Mouse (Mus musculus): ENCODE measurements around the gene Rin3. TPM values are rescaled to one million over a fixed set of nuclear protein-coding genes. Genes with fewer than 3 reads are reported as not detected.

The Rin3 gene
- polyA plus RNA-seq, 1 experiment, result 2.9 TPM

- H3K4me1 ChIP-seq (ENCODE audit: control insufficient read depth, insufficient read depth, insufficient read length, low read length), result no peaks in the 10 kb centered on the region
- no peak overlapping the region for H3K27ac ChIP-seq (replicated peaks; ENCODE audit: low read depth, low read length)
- H3K4me3 ChIP-seq (ENCODE audit: insufficient read depth, low read depth, low read length), result no peak overlapping the region
Observed at GRCm38 (mm10) chr12:102416955-102417510, 134.2 kb downstream of the Rin3 start.

GRCm38 (mm10) chr12:102417701-102418100, 134.9 kb downstream of the Rin3 start:
- Histone ChIP-seq H3K27ac (replicated peaks; ENCODE audit: low read depth, low read length) (no peak overlapping the region), H3K4me3 (ENCODE audit: insufficient read depth, low read depth, low read length) (no peak overlapping the region), H3K4me1 (ENCODE audit: control insufficient read depth, insufficient read depth, insufficient read length, low read length) (no peaks in the 10 kb centered on the region)

- H3K4me3 ChIP-seq (ENCODE audit: insufficient read depth, low read depth, low read length), result no peak overlapping the region
- no peaks in the 10 kb centered on the region for H3K4me1 ChIP-seq (ENCODE audit: control insufficient read depth, insufficient read depth, insufficient read length, low read length)
- no peak overlapping the region for H3K27ac ChIP-seq (replicated peaks; ENCODE audit: low read depth, low read length)
Observed at GRCm38 (mm10) chr12:102419544-102419943, 136.7 kb downstream of the Rin3 start.

- Histone ChIP-seq H3K27ac (replicated peaks; ENCODE audit: low read depth, low read length) (no peak overlapping the region), H3K4me3 (ENCODE audit: insufficient read depth, low read depth, low read length) (no peak overlapping the region), H3K4me1 (ENCODE audit: control insufficient read depth, insufficient read depth, insufficient read length, low read length) (no peaks in the 10 kb centered on the region)
Observed at GRCm38 (mm10) chr12:102420168-102420890, 137.5 kb downstream of the Rin3 start.

GRCm38 (mm10) chr12:102422065-102422464, 139.2 kb downstream of the Rin3 start:
- Histone ChIP-seq H3K4me3 (ENCODE audit: insufficient read depth, low read depth, low read length) (no peak overlapping the region), H3K4me1 (ENCODE audit: control insufficient read depth, insufficient read depth, insufficient read length, low read length) (no peaks in the 10 kb centered on the region), H3K27ac (replicated peaks; ENCODE audit: low read depth, low read length) (no peak overlapping the region)

- Histone ChIP-seq H3K4me3 (ENCODE audit: insufficient read depth, low read depth, low read length) (no peak overlapping the region), H3K27ac (replicated peaks; ENCODE audit: low read depth, low read length) (no peak overlapping the region), H3K4me1 (ENCODE audit: control insufficient read depth, insufficient read depth, insufficient read length, low read length) (no peaks in the 10 kb centered on the region)
Observed at GRCm38 (mm10) chr12:102422623-102423320, 139.9 kb downstream of the Rin3 start.

- H3K4me1 ChIP-seq (ENCODE audit: control insufficient read depth, insufficient read depth, insufficient read length, low read length), result no peaks in the 10 kb centered on the region
- no peak overlapping the region for H3K4me3 ChIP-seq (ENCODE audit: insufficient read depth, low read depth, low read length)
- H3K27ac ChIP-seq (replicated peaks; ENCODE audit: low read depth, low read length), result no peak overlapping the region
Observed at GRCm38 (mm10) chr12:102423625-102424024, 140.8 kb downstream of the Rin3 start.

GRCm38 (mm10) chr12:102424456-102424855, 141.6 kb downstream of the Rin3 start:
- Histone ChIP-seq H3K4me1 (ENCODE audit: control insufficient read depth, insufficient read depth, insufficient read length, low read length) (no peaks in the 10 kb centered on the region), H3K4me3 (ENCODE audit: insufficient read depth, low read depth, low read length) (no peak overlapping the region), H3K27ac (replicated peaks; ENCODE audit: low read depth, low read length) (no peak overlapping the region)

GRCm38 (mm10) chr12:102425048-102425578, 142.3 kb downstream of the Rin3 start:
- Histone ChIP-seq H3K27ac (replicated peaks; ENCODE audit: low read depth, low read length) (no peak overlapping the region), H3K4me1 (ENCODE audit: control insufficient read depth, insufficient read depth, insufficient read length, low read length) (no peaks in the 10 kb centered on the region), H3K4me3 (ENCODE audit: insufficient read depth, low read depth, low read length) (no peak overlapping the region)

GRCm38 (mm10) chr12:102426285-102426684, 143.4 kb downstream of the Rin3 start:
- Histone ChIP-seq H3K4me3 (ENCODE audit: insufficient read depth, low read depth, low read length) (no peak overlapping the region), H3K4me1 (ENCODE audit: control insufficient read depth, insufficient read depth, insufficient read length, low read length) (no peaks in the 10 kb centered on the region), H3K27ac (replicated peaks; ENCODE audit: low read depth, low read length) (no peak overlapping the region)

- Histone ChIP-seq H3K27ac (replicated peaks; ENCODE audit: low read depth, low read length) (no peak overlapping the region), H3K4me1 (ENCODE audit: control insufficient read depth, insufficient read depth, insufficient read length, low read length) (no peaks in the 10 kb centered on the region), H3K4me3 (ENCODE audit: insufficient read depth, low read depth, low read length) (no peak overlapping the region)
Observed at GRCm38 (mm10) chr12:102429656-102430055, 146.8 kb downstream of the Rin3 start.

- Histone ChIP-seq H3K27ac (replicated peaks; ENCODE audit: low read depth, low read length) (no peak overlapping the region), H3K4me3 (ENCODE audit: insufficient read depth, low read depth, low read length) (no peak overlapping the region), H3K4me1 (ENCODE audit: control insufficient read depth, insufficient read depth, insufficient read length, low read length) (no peaks in the 10 kb centered on the region)
Observed at GRCm38 (mm10) chr12:102430228-102430627, 147.4 kb downstream of the Rin3 start.

- Histone ChIP-seq H3K4me3 (ENCODE audit: insufficient read depth, low read depth, low read length) (no peak overlapping the region), H3K4me1 (ENCODE audit: control insufficient read depth, insufficient read depth, insufficient read length, low read length) (no peaks in the 10 kb centered on the region), H3K27ac (replicated peaks; ENCODE audit: low read depth, low read length) (no peak overlapping the region)
Observed at GRCm38 (mm10) chr12:102432238-102432637, 149.4 kb downstream of the Rin3 start.

GRCm38 (mm10) chr12:102434107-102434506, 151.3 kb downstream of the Rin3 start:
- Histone ChIP-seq H3K4me3 (ENCODE audit: insufficient read depth, low read depth, low read length) (no peak overlapping the region), H3K4me1 (ENCODE audit: control insufficient read depth, insufficient read depth, insufficient read length, low read length) (peaks cover 9% of the 10 kb centered on the region), H3K27ac (replicated peaks; ENCODE audit: low read depth, low read length) (no peak overlapping the region)

GRCm38 (mm10) chr12:102436939-102437526, 154.2 kb downstream of the Rin3 start:
- peaks cover 9% of the 10 kb centered on the region for H3K4me1 ChIP-seq (ENCODE audit: control insufficient read depth, insufficient read depth, insufficient read length, low read length)
- H3K27ac ChIP-seq (replicated peaks; ENCODE audit: low read depth, low read length), result peak overlapping the region; percentile 74
- peak overlapping the region; percentile 17; the same call in 1 of the 2 replicates for H3K4me3 ChIP-seq (ENCODE audit: insufficient read depth, low read depth, low read length)

Data from brown adipose tissue, adult 24 weeks (tissue).